Mouse (Mus musculus) spleen, postnatal 14 days (tissue): ENCODE measurements at regions not wholly inside any gene's neighbourhood (a gene's known extent, or its start where the extent isn't known, plus 50 kb on each side); places are given as distances from the start of the nearest gene placed in this dataset.

ENCODE experiments used
- DNase-seq, 2 experiments: peaks; one replicate each; pipeline ENCODE4 v3.0.0; 2021 to 2022; ENCODE audit warnings: low spot score in 2 of 2

DNA sequence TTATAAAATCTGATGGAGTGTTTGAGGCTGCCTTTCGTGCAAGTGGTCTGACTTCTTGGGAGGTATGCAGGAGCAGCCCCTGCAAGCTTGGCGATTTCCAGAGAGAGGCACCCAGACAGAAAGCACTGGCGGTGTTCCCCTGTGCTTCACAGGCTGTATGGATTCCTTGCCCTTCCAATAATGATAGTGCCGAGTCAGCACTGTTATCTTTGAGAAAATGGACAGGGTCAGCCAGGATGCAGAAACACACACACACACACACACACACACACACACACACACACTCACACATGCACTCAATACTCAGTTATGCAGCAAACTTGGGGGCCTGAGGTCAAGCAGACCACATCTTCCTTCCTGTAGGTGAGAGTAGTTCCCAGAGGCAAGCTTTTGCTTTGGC lies 305.7 kb downstream of the Gadd45g start:
- no peak for DNase-seq

DNA sequence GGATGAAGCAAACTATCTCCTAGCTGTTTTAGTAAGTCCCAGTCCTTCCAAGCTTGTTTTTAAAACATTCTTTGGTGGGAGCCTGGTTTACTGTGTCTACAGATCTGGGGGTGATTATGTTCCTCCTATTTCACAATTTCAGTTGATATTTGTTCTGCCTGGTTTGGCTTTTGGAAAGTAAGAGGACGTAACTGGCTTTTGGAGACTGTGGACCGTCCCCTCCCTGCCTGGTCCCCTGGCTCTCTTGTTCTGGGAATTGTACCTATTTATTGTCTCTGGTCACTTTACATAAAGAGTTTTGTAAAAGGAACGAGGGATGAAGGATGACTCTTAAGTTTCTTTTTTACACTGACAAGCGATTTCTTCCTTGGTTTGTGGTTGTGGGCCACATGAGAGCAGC lies 306.6 kb downstream of the Gadd45g start:
- DNase-seq, result no peak

DNA sequence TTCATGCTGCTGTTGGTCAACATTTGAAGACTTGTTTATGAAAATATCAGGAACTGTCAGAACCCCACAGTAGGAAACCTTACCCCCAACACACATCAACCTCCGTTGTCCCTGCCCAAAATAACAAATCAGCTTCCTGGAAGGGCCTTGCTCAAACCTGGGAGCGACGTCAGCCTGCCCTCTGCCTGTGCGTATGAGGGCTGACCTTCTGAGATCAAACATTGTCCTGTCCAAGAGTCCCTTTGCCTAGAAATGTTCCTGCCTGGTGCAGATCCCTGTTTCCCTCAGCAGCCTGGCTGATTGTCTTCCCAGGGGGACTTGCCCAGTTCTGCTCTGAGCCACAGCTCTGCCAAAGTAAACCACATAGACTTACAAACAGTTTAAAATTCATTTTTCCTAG lies 307.1 kb downstream of the Gadd45g start:
- DNase-seq, result no peak

DNA sequence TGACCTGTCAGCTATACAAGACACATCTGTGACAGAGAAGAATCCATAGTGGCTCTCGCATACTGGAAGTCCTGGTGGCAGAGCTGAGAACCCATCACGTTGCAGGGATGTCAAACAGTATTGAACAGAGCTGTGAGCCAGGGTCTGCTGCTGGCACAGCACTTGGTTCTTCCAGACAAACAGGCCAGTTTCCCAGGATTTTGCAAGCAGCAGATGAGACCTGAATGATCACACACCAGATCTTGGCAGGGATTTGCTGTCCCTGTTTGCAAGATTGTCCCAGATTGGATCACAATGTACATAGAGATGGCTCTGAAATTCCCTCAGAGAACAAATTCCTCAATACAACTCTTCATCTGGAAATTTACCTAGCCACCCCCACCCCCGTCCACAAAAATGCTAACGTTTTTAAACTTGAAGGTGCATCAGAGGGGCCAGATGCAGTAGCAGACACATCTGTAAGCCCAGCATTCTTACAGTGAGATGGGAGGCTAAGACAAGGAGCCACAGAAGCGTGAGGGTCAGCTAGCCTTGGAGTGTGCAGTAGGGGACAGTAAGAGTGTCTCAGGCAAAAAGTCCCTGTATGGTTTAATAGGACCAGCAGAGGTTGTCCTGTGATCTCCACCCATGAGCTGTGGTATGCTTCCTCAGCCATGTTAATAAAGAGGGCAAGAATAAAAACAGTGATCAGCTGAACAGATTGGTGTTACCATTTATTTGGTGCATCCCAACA lies 307.8 kb downstream of the Gadd45g start:
- DNase-seq, result no peak

DNA sequence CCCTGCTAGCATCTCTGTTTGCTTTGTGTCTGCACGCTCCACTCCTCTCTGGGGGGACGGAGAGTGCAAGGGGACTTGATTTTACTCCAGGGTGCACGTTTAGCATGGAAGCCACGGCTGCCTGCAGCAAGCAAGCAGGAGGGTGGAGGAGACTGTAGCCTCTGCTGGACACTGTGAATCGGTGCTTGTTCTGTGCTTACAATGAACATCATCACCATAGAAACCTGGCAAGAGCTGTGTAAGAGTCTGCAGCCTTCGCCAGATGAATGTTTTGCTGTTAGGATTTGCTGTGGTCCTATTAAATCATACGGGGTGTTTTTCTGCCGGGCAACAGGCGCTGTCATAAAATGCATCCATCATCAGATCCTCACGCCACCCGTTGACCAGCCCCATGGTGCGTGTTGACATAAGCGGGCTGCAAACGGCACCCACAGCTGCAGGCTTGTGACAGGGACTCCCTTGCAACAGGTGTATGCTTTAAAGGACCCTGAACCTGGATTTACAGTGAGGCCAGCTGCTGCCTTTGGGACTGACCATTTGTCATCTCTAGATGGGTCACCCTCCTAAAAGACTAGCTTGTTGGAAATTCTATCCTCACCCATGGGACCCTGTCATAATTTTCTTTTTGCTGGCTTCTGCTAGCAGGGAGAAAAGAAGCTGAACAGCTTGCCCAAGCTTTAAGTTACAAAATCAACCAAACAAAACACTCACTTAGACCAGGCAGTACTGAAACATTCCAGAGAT lies 308.5 kb downstream of the Gadd45g start:
- no peak for DNase-seq

DNA sequence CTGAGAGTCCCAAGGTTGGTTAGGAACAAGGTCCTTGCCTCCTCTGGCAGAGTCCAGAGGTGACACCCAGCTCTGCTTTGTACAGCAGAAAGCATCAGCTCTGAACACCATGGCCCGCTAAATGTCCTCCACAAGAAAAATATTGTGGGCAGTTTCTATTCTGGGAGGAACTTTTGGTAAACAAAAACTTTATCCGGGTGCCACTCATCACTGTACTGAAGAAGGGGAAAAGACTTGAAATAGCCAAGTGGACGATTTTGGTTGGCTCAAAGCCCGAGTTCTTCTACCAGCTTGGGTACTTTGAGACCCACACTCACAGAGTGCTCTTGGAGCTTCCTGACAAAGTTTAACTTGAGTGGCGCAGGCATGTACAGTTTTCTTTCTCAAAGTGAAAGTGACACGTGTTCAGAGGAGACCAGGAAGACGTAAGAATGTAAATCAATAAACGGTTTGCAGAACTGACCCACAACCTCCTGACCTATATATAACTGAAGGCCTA lies 309.2 kb downstream of the Gadd45g start:
- DNase-seq, result no peak

DNA sequence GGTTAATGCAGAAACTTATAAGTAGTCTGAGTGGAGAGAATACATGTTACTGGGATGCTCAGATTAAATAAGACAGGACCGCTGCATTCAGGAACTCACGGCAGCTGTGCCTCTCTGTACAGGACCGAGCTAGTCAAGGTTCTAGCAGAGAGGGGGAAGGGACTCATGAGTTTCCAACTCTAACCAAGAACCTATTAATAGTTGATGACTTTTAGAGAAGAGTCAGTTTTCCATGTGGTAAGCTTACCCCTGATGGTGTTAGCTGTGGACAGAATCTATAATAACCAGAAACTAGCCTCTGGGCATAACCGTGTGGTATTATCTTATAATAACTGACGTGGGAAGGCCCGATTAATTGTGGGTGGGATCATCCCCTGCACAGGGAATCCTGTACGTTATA lies 316.2 kb downstream of the Gadd45g start:
- DNase-seq, result no peak

DNA sequence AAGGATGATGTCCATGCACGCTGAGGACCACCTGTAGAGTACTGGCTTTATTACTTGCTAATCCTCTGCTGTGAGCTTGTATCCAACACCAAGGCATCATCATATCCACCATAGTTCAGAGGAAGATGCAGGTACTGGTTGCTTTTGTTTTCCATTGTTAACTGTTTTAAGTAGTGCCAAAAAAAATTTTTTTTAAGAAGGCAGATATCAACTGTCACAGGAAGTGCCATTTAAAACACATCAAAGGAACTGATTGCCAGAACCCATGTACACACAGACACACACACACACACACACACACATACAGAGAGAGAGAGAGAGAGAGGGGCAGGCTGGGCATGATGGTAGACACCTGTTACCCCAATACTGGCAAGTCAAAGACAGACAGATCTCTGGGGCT lies 319.1 kb downstream of the Gadd45g start:
- DNase-seq, result no peak

DNA sequence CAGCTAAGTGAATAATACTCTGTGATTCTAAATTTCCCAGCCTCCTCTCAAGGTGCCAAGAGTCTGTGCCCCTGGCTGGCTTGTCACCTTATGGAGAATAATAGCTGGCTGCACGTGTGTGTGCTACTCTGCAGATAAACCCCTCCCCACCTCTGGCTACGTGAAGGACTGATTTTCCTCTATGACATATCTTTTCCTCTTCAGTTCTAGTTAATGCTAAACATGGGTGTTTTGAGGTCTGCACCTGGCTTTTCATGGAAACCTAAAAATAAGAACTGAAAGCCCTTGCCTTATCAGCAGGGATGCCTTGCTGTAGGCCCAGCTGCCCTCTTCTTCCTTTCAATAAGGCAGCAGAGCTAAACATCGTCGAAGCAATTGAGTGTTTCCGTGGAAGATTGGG lies 321.5 kb downstream of the Gadd45g start:
- no peak for DNase-seq

DNA sequence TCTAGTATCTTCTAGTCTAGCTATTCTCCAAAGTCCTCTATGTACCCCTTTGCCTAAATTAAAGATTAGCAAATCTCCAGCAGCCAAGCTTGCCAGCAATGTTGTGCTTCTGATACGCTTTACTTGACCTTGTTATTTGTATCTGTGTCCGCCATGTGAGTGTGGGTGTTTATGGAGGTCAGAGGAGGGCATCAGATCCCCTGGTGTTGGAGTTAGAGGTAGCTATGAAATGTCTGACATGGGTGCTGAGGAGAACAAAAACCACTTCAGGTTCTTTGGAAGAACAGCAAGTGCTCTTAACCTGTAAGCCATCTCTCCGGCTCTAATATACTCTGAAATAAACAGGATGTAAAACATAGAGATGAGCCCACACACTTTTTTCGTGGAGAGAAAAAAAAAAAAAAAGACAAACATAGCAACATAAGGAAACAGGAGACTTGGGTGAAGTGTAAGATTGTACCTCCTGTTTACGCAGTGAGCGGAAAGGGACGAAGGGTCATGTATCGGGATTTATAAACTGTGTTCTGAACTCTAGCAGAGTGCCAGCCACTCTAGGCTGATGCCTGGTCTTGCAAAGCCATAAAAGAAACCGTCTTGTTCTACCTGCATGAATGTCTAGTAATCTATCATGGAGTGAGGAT lies 326.3 kb downstream of the Gadd45g start:
- DNase-seq, result no peak

DNA sequence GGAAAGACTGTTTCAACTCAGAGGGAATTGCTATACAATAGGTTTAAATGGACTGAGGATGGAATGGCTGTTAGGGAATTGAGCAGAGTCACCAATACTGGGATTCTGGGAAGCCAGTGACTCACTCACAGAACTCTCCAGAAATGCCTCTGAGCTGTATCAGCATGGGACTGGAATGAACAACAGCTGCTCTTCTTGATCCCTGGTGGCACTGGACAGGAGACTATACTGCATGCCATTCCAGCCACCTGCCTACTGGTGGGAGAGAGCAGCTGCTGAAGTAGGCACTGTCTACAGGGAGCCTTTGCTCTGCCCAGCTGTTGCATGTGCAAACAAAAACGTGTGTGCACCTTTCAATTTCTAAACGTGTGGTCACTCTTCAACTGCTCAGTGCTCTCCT lies 329.2 kb downstream of the Gadd45g start:
- DNase-seq, result no peak

DNA sequence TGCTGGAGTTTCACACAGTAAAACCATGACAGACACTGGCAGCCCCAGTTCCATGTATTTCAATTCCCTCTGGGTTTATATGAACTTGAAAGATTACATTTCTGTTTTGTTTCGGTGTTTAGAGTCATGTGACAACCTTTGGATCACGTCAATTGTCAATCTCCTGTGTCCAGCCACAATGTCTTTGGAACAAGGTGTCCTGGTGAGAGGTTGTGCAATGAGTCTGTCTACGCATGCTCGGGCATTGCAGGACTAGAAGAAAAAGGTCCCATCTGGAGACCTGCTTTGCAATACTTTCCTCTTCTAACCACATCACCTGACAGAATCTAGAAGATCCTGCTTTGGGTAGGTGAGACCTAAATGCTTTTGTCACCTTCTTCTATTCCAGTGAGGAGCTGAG lies 333.5 kb downstream of the Gadd45g start:
- no peak for DNase-seq

DNA sequence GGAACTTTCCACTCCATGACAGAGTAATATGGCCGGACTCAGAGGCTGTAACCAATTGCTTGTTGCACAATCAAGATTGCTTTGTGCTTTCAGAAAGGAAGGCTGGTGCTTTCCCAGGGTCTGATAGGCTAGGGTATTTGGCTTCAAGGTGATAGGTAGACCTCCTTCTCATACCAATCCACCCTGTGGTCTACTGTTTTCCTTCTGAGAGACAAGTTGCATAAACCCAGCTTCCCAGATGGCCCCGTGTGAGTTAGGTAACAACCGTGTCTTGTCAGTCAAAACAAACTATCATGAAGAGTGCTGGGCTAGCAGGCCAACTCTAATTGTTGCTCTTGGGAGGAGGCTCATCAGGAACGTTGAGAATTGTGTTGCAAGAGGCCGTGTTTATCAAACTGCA lies 337.2 kb downstream of the Gadd45g start:
- DNase-seq, result no peak

DNA sequence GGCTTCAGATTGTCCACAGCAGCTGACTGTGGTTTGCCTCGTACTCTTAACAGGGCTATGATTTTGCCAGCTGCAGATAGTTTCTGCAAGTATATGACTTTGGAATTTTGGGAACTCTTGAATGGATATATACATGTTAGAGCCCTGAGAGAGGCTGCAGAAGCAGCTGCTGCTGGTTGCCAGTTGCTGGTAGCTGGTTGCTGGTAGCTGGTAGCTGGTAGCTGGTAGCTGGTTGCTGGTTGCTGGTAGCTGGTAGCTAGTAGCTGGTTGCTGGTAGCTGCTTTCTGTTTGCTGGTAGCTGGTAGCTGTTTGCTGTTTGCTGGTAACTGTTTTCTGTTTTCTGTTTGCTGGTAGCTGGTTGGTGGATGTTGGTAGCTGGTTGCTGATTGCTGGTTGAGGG lies 339.1 kb downstream of the Gadd45g start:
- no peak for DNase-seq

DNA sequence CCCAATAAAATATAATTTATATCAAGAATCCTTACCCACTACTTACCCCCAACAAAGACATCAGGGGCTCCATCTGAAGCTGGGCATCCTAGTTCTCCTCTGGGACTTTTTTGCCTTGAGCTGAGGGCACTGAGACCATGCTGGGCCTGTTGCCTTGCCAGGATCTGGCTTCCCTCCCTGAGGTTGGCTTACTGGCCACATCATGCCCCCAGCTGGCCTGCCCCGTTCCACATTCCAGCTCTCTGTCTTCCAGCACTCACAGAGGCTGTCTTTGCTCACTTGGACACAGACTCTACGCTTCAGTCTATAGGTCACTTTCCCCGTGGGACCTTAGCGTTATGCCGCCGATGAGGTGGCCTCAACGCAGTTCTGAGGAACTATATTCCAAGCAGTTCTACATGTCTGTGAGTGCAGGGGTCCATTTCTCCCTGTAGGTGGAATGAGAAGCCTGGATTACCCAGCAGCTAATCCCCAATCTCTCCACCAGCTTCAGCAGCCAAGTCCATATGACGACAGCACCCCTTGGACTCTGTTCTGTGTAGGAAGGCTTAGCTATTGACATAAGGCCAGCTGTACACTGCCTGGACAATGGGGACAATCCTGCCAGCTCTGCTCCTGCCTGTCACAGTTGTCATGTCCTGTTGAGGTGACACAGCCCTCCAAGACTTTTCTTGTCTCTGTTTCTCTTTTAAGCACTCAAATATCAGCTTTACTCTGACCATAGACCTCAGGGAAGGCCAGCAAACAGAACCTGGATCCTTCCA lies 341.5 kb downstream of the Gadd45g start:
- DNase-seq, result no peak

DNA sequence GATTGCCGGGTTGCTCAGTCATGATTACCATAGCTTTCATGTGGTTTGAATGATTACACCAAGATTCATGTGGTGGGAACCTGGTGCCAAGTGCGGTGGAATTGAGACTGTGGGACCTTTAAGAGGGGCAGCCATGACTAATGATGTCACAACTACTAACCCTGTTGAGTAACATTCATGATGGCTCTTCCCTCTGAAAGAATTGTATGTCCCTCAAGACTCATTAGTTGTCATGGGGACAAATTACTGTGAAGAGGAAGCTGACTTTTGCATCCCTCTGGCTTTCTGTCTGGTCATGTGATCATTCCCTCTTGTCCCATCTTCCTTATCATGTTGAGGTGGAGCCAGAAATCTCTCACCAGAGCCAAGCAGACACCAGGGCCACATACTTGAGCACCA lies 342.1 kb downstream of the Gadd45g start:
- DNase-seq, result no peak

DNA sequence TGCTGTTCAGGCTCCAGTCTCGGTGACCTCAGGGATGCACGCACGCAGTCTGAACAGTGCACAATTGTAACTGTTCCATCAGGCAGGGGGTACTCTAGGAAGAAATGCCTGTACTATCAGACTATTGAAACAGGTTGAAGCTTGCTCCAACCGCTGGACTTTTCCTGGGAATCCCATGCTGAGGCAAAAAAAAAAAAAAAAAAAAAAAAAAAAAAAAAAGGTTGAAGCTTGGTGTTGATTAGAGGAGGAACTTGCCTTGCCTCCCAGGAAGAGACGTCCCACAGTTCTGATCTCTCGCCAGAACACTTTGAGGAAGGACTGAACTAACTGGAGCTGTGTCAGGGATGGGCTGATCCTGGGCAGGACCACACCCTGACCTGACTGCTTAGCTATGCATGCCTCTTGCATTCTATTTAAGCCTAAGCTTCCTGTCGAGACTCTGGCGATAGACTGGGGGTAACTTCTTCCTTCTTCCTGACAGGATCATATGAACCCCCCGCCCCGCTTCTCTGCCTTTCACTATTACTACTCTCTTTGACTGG lies 341.6 kb downstream of the Diras2 start:
- no peak for DNase-seq

DNA sequence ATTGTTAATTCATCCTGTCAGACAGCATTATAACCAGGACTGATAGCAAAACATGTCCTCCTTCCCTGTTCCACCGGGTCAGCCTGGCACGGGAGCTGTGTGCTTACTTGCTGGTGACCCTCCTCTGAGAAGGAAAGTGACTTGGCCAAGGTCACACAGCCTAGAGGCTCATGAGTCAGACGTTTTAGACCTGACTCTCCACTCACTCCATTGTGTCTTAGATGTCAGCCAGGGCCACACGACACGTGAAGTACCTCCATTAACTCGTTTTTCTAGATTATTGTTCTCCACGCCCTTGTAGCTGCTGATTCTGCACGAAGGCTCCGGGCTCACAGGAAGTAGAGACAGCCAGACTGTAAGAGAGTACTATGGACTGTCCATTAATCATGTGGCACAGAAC lies 340.8 kb downstream of the Diras2 start:
- no peak for DNase-seq

DNA sequence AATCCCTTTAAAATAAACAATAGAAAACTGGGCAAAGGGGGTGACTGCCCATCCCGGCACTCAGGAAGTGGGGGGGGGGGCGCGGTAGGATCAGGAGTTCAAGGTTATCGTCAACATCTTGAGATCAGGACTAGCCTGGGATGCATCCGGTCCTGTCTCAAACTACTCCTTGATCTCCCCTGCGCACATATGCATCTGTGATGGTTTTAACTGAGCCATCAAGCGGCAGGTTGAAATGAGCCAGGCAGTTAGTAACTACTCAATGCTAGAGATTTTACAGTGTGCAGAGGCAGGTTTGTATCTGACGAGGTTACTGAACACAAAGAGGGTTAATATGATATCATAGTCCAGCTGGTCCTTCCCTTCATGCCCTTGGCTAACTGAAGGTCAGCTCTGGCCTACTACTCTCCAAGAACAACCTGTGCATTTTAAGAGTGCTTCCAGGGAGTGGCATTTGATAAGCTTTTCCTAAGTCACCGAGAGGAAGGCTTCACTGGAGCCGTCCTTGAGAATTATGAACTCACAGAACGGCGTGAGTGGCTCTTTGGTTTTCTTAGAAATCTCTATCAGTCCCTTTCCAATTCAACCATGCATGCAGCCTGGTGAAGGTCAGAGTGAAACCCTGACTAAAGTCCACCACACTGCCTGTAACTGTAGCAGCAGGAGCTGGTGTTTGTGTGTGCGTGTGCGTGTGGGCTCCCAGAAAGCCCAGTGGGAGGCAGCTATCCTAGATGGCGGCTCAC lies 340.1 kb downstream of the Diras2 start:
- no peak for DNase-seq

DNA sequence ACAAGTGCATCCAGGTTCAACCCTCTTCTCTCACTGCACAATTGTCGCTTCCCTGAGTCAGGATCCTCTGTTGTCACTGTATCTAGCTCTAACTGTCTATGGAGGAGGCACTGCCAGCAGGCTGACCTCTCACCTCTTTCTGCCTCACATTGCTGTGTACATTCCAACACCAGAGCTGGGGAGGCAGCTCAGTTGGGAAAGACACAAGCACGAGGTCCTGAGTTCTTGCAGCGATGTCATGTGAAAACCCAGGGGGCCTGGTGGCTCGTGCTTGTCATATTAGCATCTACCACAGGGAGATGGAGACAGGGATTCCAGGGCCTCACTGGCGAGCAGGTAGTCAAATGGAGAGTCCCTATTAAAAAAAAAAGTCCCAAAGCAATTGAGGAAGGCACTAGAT lies 334.2 kb downstream of the Diras2 start:
- DNase-seq, result no peak
